Mouse (Mus musculus): ENCODE results near the gene B3galt4.

The B3galt4 gene

DNA sequence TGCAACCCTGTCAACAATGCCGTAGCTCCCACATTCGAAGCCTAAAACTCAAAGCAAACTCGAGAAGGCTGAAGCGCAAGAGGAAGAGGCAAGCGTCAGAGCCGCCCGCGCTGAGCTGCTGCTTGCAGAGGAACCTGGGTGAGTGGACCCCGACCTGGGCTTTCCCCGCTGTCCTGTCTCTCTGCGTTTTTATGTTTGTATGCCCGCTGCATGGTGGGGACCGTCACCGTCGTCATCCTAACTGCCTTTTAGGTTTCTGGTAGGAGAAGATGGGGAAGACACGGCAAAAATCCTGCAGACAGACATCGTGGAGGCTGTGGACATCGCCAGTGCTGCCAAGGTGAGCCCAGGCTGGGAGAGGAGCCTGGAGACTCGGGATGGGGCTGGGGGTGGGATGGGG lies 9.9 kb downstream of the B3galt4 start:
- peak overlapping the region; percentile 99 for H3K4me3 ChIP-seq (replicated peaks; ENCODE audit: low read length)
- TF ChIP-seq POU5F1 (IDR thresholded peaks at IDR 0.05; ENCODE audit: borderline replicate concordance, low read length), result no peak
- no peak for TF ChIP-seq CTCF (conservative IDR thresholded peaks at IDR 0.05; ENCODE audit: low read length)
- TF ChIP-seq NANOG (IDR thresholded peaks at IDR 0.05; ENCODE audit: borderline replicate concordance, low read length), result no peak
- no peaks in the 10 kb centered on the region for H3K27me3 ChIP-seq (ENCODE audit: insufficient read depth, low read length)

DNA sequence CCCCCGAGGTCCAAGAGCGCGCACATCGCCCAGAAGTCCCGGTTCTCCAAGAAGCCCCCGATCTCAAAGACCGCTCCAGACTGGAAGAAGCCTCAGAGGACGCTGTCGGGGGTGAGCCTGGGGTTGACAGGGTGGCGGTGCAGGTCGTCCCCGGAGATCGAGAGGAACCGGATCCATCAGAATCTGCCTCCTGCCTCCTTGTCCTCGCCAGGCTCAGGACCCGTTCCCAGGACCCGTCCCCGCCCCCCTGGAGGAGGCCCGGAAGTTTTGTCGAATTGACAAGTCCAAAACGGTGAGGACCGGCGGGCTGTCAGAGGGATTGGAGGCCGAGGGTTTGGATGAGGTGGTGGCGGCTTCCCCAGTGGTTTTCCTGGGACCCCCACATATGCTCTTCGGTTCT lies 10.3 kb downstream of the B3galt4 start:
- Histone ChIP-seq H3K36me3 (ENCODE audit: insufficient read depth, low read length) (peaks cover 78% of the 10 kb centered on the region), H3K9me3 (ENCODE audit: low read length) (no peaks in the 10 kb centered on the region), H3K4me1 (replicated peaks; ENCODE audit: low read depth, low read length) (peaks cover 59% of the 10 kb centered on the region), H3K4me3 (replicated peaks; ENCODE audit: low read length) (peak overlapping the region; percentile 99), H3K27me3 (ENCODE audit: insufficient read depth, low read length) (no peaks in the 10 kb centered on the region)
- TF ChIP-seq NANOG (IDR thresholded peaks at IDR 0.05; ENCODE audit: borderline replicate concordance, low read length) (no peak), POU5F1 (IDR thresholded peaks at IDR 0.05; ENCODE audit: borderline replicate concordance, low read length) (no peak), CTCF (conservative IDR thresholded peaks at IDR 0.05; ENCODE audit: low read length) (no peak)

More for the DNA sequence above, 9.9 kb downstream of the B3galt4 start:
- peaks cover 81% of the 10 kb centered on the region for H3K36me3 ChIP-seq (ENCODE audit: insufficient read depth, low read length)
- H3K4me1 ChIP-seq (replicated peaks; ENCODE audit: low read depth, low read length), result peaks cover 56% of the 10 kb centered on the region
- no peaks in the 10 kb centered on the region for H3K9me3 ChIP-seq (ENCODE audit: low read length)

DNA sequence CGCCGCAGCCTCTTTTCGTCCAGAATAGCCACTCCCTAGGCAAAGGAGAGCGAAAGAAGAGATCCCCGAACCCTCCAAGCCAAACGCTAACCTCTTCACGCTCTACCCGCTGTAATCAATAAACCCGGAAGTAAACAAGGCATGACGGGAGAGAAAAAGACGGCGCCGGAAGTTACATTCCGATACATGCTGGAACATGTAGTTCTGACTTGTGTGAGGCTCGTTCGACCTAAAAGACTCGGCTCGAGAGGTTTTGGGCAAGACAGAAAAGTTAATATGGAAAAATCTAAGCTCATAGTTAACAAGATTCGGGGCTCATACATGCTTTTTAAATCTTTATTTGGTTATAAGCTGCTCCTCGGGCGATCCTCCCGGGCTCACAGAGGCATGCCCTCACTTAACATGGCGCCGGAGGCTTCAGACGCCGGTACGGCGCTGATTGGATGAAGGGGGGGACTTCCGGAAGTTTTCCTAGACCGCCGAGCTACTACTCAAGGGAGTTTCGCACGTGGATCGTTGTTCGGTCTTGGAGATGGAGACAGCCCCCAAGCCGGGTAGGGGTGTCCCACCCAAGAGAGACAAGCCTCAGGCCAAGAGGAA lies 11.0 kb downstream of the B3galt4 start, which contains the start of the genes Pfdn6 and Wdr46:
Gene Pfdn6, minus strand, starts transcription at position 138 of the 600 bp plus-strand sequence.
Gene Wdr46, plus strand, starts transcription at position 455 of the 600 bp plus-strand sequence.
- no peak for TF ChIP-seq POU5F1 (IDR thresholded peaks at IDR 0.05; ENCODE audit: borderline replicate concordance, low read length)
- TF ChIP-seq CTCF (conservative IDR thresholded peaks at IDR 0.05; ENCODE audit: low read length), result no peak
- no peak for TF ChIP-seq NANOG (IDR thresholded peaks at IDR 0.05; ENCODE audit: borderline replicate concordance, low read length)
- peaks cover 78% of the 10 kb centered on the region for H3K36me3 ChIP-seq (ENCODE audit: insufficient read depth, low read length)
- H3K9me3 ChIP-seq (ENCODE audit: low read length), result no peaks in the 10 kb centered on the region
- no peaks in the 10 kb centered on the region for H3K27me3 ChIP-seq (ENCODE audit: insufficient read depth, low read length)
- peak within 1 kb of the TSS; percentile 99 for H3K4me3 ChIP-seq (replicated peaks; ENCODE audit: low read length)
- peaks cover 66% of the 10 kb centered on the region for H3K4me1 ChIP-seq (replicated peaks; ENCODE audit: low read depth, low read length)

DNA sequence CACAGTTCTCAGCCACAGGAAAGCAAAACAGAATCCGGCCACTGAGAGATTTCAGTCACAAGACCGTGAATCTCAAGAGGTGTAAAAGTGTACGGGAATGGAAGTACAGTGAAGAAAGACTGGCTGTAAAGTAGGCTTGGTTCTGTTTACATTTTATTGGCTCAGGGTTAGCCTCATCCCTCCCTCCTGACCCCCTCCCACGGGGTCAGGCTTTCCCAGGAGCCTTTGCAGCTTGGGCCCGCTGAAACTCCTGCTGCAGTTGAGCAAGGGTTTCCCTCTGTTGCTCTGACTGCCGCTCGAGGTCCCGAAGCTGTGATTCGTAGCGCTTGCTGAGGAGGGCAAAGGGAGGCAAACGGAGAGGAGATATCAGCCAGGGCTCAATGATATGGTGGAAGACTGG lies 12.5 kb downstream of the B3galt4 start:
- H3K9me3 ChIP-seq (ENCODE audit: low read length), result no peaks in the 10 kb centered on the region
- H3K4me1 ChIP-seq (replicated peaks; ENCODE audit: low read depth, low read length), result peaks cover 77% of the 10 kb centered on the region
- H3K36me3 ChIP-seq (ENCODE audit: insufficient read depth, low read length), result peaks cover 78% of the 10 kb centered on the region
- TF ChIP-seq CTCF (conservative IDR thresholded peaks at IDR 0.05; ENCODE audit: low read length), result no peak
- TF ChIP-seq NANOG (IDR thresholded peaks at IDR 0.05; ENCODE audit: borderline replicate concordance, low read length), result no peak
- no peak for TF ChIP-seq POU5F1 (IDR thresholded peaks at IDR 0.05; ENCODE audit: borderline replicate concordance, low read length)
- H3K4me3 ChIP-seq (replicated peaks; ENCODE audit: low read length), result peak overlapping the region; percentile 99
- H3K27me3 ChIP-seq (ENCODE audit: insufficient read depth, low read length), result no peaks in the 10 kb centered on the region

DNA sequence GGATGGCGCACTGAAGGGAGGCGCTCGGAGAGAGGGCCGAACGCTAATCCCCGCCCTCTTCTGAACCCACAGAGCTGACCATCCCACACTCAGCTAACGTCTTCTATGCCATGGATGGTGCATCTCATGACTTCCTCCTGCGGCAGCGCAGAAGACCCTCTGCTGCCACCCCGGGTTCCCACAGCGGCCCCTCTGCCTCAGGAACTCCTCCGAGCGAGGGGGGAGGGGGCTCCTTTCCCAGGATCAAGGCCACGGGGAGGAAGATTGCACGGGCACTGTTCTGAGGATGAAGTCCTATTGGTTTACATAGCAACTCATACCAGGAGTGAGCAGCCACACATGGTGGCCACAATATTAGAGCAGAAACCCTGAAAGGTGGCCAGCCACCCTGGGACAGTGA lies 14.3 kb downstream of the B3galt4 start:
- Histone ChIP-seq H3K27me3 (ENCODE audit: insufficient read depth, low read length) (no peaks in the 10 kb centered on the region), H3K4me1 (replicated peaks; ENCODE audit: low read depth, low read length) (peaks cover 81% of the 10 kb centered on the region), H3K36me3 (ENCODE audit: insufficient read depth, low read length) (peaks cover 78% of the 10 kb centered on the region), H3K4me3 (replicated peaks; ENCODE audit: low read length) (0 out of 2 replicates have a peak overlapping the region, but pooled peaks have one; percentile 1), H3K9me3 (ENCODE audit: low read length) (no peaks in the 10 kb centered on the region)
- no peak for TF ChIP-seq NANOG (IDR thresholded peaks at IDR 0.05; ENCODE audit: borderline replicate concordance, low read length)
- TF ChIP-seq CTCF (conservative IDR thresholded peaks at IDR 0.05; ENCODE audit: low read length), result no peak

DNA sequence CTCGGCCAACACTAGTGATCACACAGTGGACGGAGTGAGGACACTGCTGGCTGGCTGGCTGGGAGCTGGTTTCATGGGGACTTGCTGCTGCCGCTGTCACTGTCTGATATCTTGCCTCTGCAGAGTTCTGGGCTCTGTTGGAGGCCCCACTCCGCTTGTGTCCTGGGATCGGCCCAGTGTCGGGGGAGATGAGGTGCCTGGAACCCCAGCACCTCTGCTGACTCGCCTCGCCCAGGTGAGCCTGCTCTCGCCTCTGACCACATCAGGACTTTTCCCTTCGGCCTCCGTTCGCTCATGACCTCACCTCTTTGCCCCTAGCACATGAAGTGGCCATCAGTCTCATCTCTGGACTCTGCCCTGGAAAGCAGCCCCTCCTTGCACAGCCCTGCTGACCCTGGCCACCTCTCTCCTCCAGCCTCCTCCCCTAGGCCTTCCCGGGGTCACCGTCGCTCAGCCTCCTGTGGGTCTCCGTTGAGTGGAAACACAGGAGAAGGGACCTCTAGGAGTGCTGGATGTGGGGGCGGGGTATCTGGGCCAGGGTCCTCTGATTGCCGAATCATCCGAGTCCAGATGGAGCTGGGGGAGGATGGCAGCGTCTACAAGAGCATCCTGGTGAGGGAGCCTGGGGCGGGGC lies 15.7 kb downstream of the B3galt4 start:
- H3K4me1 ChIP-seq (replicated peaks; ENCODE audit: low read depth, low read length), result peaks cover 84% of the 10 kb centered on the region
- no peak for TF ChIP-seq NANOG (IDR thresholded peaks at IDR 0.05; ENCODE audit: borderline replicate concordance, low read length)
- TF ChIP-seq POU5F1 (IDR thresholded peaks at IDR 0.05; ENCODE audit: borderline replicate concordance, low read length), result no peak
- TF ChIP-seq CTCF (conservative IDR thresholded peaks at IDR 0.05; ENCODE audit: low read length), result no peak
- H3K4me3 ChIP-seq (replicated peaks; ENCODE audit: low read length), result peak overlapping the region; percentile 56
- H3K36me3 ChIP-seq (ENCODE audit: insufficient read depth, low read length), result peaks cover 72% of the 10 kb centered on the region
- no peaks in the 10 kb centered on the region for H3K27me3 ChIP-seq (ENCODE audit: insufficient read depth, low read length)
- no peaks in the 10 kb centered on the region for H3K9me3 ChIP-seq (ENCODE audit: low read length)

DNA sequence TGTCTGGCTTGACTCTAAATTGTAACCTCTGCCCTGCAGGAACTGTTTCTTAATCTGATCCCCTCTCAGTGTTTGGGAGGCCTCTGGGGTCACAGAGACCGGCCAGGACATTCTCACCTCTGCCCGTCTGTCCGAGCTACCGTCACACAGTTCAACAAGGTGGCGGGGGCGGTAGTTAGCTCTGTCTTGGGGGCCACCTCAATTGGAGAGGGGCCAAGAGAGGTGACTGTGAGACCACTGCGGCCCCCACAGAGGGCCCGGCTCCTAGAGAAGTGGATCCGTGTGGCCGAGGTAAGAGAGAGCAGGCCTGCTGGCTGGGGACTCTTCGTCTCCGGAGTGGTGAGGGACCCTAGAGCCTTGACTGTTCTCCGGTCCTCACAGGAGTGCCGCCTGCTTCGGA lies 18.3 kb downstream of the B3galt4 start:
- H3K36me3 ChIP-seq (ENCODE audit: insufficient read depth, low read length), result peaks cover 65% of the 10 kb centered on the region
- no peaks in the 10 kb centered on the region for H3K9me3 ChIP-seq (ENCODE audit: low read length)
- peak overlapping the region; percentile 97 for H3K4me3 ChIP-seq (replicated peaks; ENCODE audit: low read length)
- no peaks in the 10 kb centered on the region for H3K27me3 ChIP-seq (ENCODE audit: insufficient read depth, low read length)
- TF ChIP-seq NANOG (IDR thresholded peaks at IDR 0.05; ENCODE audit: borderline replicate concordance, low read length), result no peak
- TF ChIP-seq CTCF (conservative IDR thresholded peaks at IDR 0.05; ENCODE audit: low read length), result no peak
- TF ChIP-seq POU5F1 (IDR thresholded peaks at IDR 0.05; ENCODE audit: borderline replicate concordance, low read length), result no peak
- peaks cover 77% of the 10 kb centered on the region for H3K4me1 ChIP-seq (replicated peaks; ENCODE audit: low read depth, low read length)

DNA sequence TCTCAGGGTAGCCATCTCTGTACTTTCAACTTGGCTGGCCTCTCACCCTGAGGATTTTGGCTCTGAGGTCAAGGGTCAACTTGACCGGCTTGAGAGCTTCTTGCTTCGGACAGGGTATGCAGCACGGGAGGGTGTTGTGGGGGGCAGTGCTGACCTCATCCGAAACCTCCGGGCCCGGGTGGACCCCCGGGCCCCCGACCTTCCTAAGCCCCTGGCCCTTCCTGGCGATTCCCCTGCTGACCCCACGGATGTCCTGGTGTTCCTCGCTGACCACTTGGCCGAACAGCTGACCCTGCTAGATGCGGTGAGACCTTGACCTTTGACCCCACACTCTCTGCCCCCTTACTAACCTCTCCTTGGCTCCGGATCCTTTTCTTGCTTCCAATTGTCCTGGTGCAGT lies 18.8 kb downstream of the B3galt4 start:
- H3K4me1 ChIP-seq (replicated peaks; ENCODE audit: low read depth, low read length), result peaks cover 77% of the 10 kb centered on the region
- peak overlapping the region; percentile 97 for H3K4me3 ChIP-seq (replicated peaks; ENCODE audit: low read length)
- no peak for TF ChIP-seq CTCF (conservative IDR thresholded peaks at IDR 0.05; ENCODE audit: low read length)
- no peak for TF ChIP-seq NANOG (IDR thresholded peaks at IDR 0.05; ENCODE audit: borderline replicate concordance, low read length)
- TF ChIP-seq POU5F1 (IDR thresholded peaks at IDR 0.05; ENCODE audit: borderline replicate concordance, low read length), result no peak
- H3K27me3 ChIP-seq (ENCODE audit: insufficient read depth, low read length), result no peaks in the 10 kb centered on the region
- peaks cover 66% of the 10 kb centered on the region for H3K36me3 ChIP-seq (ENCODE audit: insufficient read depth, low read length)
- H3K9me3 ChIP-seq (ENCODE audit: low read length), result no peaks in the 10 kb centered on the region

Data from E14TG2a.4 (cell line).